Mouse (Mus musculus) hindbrain, embryonic 10.5 days (tissue): Measurements from ENCODE around the gene Car6. TPM values are rescaled to one million over a fixed set of nuclear protein-coding genes. Genes with fewer than 3 reads are reported as not detected.
A peak's percentile ranks its signal among the peaks of the same experiment; 100 is the strongest.

Experiments
- DNase-seq: peaks from one replicate; pipeline ENCODE4 v3.0.0-alpha.2; 2017; ENCODE audit warnings: low spot score
- H3K27ac ChIP-seq: fragments of 300-500 bp; sonication (generic); 2 replicates; pipeline ENCODE4 v1.5.1; 2016; ENCODE audit warnings: mild to moderate bottlenecking, moderate library complexity
- H3K27me3 ChIP-seq: fragments of 300-500 bp; sonication (generic); 2 replicates; pipeline ENCODE4 v1.6.1; 2016; ENCODE audit warnings: mild to moderate bottlenecking; ENCODE audit not compliant: poor library complexity, insufficient read depth, severe bottlenecking
- H3K36me3 ChIP-seq: fragments of 300-500 bp; sonication (generic); 2 replicates; pipeline ENCODE4 v1.6.1; 2016; ENCODE audit warnings: mild to moderate bottlenecking, moderate library complexity
- H3K4me1 ChIP-seq: fragments of 300-500 bp; sonication (generic); replicated peaks from 2 replicates; pipeline ENCODE4 v1.6.1; 2016; ENCODE audit warnings: mild to moderate bottlenecking
- H3K4me3 ChIP-seq: fragments of 300-500 bp; sonication (generic); 2 replicates; pipeline ENCODE4 v1.5.1; 2016; ENCODE audit warnings: mild to moderate bottlenecking, moderate library complexity
- H3K9me3 ChIP-seq: fragments of 300-500 bp; sonication (generic); 2 replicates; pipeline ENCODE4 v1.6.1; 2016; ENCODE audit warnings: mild to moderate bottlenecking, moderate library complexity
- WGBS: fragments of 180-500 bp; shearing (Covaris S2); methylation state at CpG from one replicate; pipeline ENCODE4 v1.1.7; 2016; 5-methylcytosine and 5-hydroxymethylcytosine counted together
- polyA plus RNA-seq: library from polyadenylated mRNA; unstranded; fragments of >200 nt; fragmentation: Nextera tagmentation; extraction: Ambion mirVana; gene quantifications from 2 replicates; pipeline ENCODE4 v1.2.1, GENCODE M21; 2016

Gene Car6
- 0.14 TPM in 1 of 2 replicates, not detected in the other for polyA plus RNA-seq

DNA sequence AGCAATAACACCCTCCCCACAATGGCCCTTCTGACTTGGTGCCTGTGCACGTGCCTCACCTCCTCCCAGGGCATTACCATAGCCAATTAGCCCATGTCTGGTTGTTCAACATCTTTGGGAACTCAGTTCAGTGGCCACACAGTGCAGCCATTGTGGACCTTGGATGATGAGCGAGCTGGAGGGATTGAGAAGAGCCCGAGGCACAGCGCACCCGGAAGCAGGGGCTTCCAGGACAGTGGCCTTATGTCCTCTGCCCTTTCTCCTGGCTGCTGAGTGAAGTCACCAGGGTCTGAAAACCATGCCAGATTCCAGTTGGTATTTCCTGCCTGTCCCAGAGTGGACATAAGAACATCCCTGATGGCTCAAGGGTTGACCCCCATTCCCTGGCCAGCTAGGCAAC is at the start of gene Car6:
Gene Car6 (minus strand): TSS at position 101 of the 400 bp plus-strand sequence.
- Histone ChIP-seq H3K9me3 (no peaks in the 10 kb centered on the region), H3K4me3 (no peak within 1 kb of the TSS), H3K4me1 (peaks cover 13% of the 10 kb centered on the region), H3K27me3 (no peaks in the 10 kb centered on the region), H3K27ac (no peak within 1 kb of the TSS), H3K36me3 (no peaks in the 10 kb centered on the region)
- 78% methylated on average over 5 of the region's 5 CpGs for WGBS
- DNase-seq, result no peak

DNA sequence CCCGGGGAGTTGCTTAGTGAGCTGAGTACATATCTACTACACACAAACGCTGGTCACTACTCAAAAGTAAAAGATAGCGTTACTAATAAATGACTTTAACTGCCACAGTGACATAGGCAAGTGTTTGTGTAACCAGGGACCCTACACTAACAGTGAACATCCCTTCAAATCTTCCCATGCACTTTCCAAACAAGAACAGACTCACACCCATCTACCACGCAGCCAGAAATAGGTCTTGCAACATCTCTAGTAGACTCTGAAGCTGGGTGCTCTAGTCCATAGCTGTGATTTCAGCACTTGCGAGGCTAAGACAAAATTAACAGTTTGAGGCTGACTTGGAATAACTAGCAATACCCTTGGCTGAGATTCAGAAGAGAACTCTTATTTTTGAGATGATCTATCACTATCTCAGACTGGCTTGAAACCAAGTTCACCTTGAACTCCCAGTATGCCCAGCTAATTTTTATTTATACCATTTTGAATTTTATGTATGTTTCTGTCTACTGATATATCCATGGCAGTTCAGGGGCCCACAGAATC is 48.7 kb upstream of the Car6 start:
- peaks cover 94% of the 10 kb centered on the region for H3K36me3 ChIP-seq
- H3K4me1 ChIP-seq, result peaks cover 11% of the 10 kb centered on the region
- H3K4me3 ChIP-seq, result no peak overlapping the region
- no peak overlapping the region for H3K27ac ChIP-seq
- H3K27me3 ChIP-seq, result no peaks in the 10 kb centered on the region
- WGBS, result 86% methylated on average over 5 of the region's 5 CpGs
- DNase-seq, result no peak
- H3K9me3 ChIP-seq, result no peaks in the 10 kb centered on the region

DNA sequence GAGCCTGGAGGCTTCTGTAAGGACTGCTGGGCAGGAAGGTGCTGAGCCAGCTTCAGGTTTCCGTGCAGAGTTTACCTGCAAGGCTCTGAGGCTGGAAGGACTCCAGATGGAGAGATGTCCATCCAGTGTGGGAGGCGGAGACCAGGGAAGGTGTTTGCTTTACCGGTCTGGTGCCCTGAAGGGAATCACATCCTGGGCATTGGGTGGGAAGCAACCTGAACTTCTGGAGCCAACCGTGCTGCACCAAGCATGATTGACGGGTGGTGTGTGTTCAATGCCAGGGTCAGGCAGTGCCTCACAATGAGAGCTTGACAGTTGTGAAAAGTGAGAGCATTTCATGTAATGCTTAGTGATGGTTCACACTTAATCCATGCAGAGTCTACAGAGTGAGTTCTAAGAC is 47.8 kb upstream of the Car6 start:
- Histone ChIP-seq H3K36me3 (peaks cover 96% of the 10 kb centered on the region), H3K27me3 (no peaks in the 10 kb centered on the region), H3K9me3 (no peaks in the 10 kb centered on the region), H3K4me3 (no peak overlapping the region), H3K27ac (no peak overlapping the region), H3K4me1 (peaks cover 11% of the 10 kb centered on the region)
- no peak for DNase-seq
- WGBS, result 85% methylated on average over 5 of the region's 5 CpGs

DNA sequence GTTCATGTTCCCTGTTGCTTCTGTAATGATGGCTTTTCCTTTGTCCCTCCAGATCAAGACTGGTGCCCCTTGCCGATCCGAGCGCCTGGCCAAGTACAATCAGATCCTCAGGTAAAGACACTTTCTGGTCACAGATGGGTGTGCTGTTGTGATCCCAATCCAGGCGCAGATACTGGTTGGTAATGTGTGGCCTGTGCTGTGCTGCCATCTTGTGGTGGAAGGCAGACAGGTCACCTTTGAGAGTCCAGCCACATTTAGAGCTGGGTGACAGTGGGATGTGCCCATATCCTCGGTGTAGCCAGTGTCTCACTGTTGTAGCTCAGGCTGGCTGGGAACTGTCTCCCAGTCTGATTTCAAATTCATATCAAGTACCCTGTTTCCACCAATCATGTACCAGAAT is 46.9 kb upstream of the Car6 start:
- DNase-seq, result peak; percentile 70
- Histone ChIP-seq H3K36me3 (peaks cover 98% of the 10 kb centered on the region), H3K27ac (no peak overlapping the region), H3K4me3 (no peak overlapping the region), H3K9me3 (no peaks in the 10 kb centered on the region), H3K4me1 (peaks cover 12% of the 10 kb centered on the region), H3K27me3 (no peaks in the 10 kb centered on the region)
- 76% methylated on average over 5 of the region's 5 CpGs for WGBS

DNA sequence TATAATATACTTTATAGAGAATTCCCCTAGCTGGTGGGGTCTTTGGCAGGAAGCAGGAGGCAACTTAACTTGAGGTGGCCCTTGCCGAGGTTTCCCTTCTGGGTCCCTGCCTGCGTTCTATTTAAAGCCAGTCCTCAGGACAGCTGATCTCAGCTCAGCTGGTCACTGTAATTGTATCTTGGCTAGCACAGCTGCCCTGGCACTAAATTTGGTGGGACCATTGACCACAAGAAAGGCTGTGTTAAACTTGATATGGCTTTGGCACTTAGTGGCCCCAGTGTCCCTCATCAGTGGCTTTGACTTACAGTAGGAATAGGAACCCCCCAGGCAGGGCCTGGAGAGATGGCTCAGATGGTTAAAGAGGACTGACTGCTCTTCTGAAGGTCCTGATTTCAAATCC is 44.7 kb upstream of the Car6 start:
- Histone ChIP-seq H3K4me1 (peaks cover 28% of the 10 kb centered on the region), H3K4me3 (no peak overlapping the region), H3K27me3 (no peaks in the 10 kb centered on the region), H3K36me3 (peaks cover 100% of the 10 kb centered on the region), H3K9me3 (no peaks in the 10 kb centered on the region), H3K27ac (no peak overlapping the region)
- DNase-seq, result no peak
- 76% methylated on average over 2 of the region's 2 CpGs for WGBS

DNA sequence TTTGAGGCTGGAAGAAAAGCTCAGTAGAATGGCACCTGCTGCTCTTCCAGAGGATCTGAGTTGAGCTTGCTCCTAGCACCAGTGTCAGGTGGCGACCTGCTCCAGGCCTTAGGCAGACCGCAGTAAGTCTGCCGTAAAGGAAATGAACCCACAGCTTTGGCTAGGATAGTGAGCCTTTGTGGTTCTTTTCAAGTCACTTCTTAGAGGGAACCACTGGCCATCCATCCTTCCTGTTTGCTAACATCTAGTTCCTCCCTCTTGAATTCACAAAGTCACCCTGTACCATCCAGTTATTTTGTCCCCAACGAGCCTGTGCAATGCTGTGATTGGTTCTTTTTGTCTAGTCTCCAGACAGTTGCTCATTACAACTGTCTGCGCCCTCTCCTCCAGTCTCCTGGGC is 41.6 kb upstream of the Car6 start:
- Histone ChIP-seq H3K9me3 (no peaks in the 10 kb centered on the region), H3K27ac (no peak overlapping the region), H3K4me1 (peaks cover 45% of the 10 kb centered on the region), H3K27me3 (no peaks in the 10 kb centered on the region), H3K36me3 (peaks cover 91% of the 10 kb centered on the region), H3K4me3 (no peak overlapping the region)
- 86% methylated on average over 5 of the region's 5 CpGs for WGBS
- DNase-seq, result no peak

DNA sequence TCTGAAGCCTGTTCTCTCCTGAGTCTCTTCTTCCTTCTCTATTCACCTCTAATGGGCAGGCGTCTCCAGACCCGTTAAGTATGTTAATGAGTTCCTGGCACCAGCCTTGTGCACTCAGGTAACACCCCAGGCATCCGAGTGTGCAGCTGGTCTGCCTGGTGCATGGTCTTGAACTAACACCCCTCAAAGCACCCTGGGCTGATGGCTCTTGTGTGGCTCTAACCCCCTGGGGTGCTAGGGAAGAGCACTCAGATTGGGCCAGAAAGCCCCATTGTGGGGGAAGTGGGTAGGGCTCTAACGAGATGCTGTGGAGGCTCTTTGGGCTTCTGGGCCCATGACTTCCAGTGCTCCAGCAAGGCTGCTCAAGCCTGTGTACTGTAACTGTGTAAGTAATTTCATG is 40.6 kb upstream of the Car6 start:
- H3K36me3 ChIP-seq, result peaks cover 80% of the 10 kb centered on the region
- no peaks in the 10 kb centered on the region for H3K27me3 ChIP-seq
- peak overlapping the region; percentile 6; the same call in 1 of the 2 replicates for H3K27ac ChIP-seq

DNA sequence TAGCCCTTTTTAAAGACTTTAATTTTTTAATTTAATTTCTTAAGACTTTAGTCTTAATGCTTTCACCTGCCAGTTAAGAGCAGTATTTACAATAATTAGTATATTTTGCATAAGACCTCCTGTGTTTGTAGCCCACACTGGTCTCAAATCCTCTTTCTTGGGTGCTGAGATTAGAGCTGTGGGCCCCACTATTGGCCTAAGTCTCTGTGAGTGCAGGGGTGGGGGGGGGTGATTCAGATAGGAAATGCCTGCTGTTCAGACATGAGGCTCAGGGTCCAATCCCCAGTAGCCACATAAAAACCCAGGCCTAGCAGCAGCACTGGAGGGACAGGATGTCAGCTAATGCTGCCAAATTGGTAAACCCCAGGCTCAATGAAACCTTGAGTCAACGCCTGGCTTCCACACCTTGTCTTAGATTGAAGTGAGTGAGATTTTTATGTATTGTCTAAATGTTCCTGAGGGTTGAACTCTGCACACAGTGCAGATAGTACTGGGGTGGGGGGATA is 39.3 kb upstream of the Car6 start:
- WGBS, result 85% methylated on average over 1 of the region's 1 CpGs
- H3K4me1 ChIP-seq, result peaks cover 54% of the 10 kb centered on the region
- H3K4me3 ChIP-seq, result peak overlapping the region; percentile 92
- no peak for DNase-seq
- no peaks in the 10 kb centered on the region for H3K9me3 ChIP-seq
- no peaks in the 10 kb centered on the region for H3K27me3 ChIP-seq
- 0 out of 2 replicates have a peak overlapping the region, but pooled peaks have one; percentile 13 for H3K27ac ChIP-seq
- H3K36me3 ChIP-seq, result peaks cover 68% of the 10 kb centered on the region

More for the DNA sequence above, 40.6 kb upstream of the Car6 start:
- DNase-seq, result no peak
- no peaks in the 10 kb centered on the region for H3K9me3 ChIP-seq
- 77% methylated on average over 4 of the region's 4 CpGs for WGBS
- H3K4me1 ChIP-seq, result peaks cover 45% of the 10 kb centered on the region
- no peak overlapping the region; the same call in 1 of the 2 replicates for H3K4me3 ChIP-seq

DNA sequence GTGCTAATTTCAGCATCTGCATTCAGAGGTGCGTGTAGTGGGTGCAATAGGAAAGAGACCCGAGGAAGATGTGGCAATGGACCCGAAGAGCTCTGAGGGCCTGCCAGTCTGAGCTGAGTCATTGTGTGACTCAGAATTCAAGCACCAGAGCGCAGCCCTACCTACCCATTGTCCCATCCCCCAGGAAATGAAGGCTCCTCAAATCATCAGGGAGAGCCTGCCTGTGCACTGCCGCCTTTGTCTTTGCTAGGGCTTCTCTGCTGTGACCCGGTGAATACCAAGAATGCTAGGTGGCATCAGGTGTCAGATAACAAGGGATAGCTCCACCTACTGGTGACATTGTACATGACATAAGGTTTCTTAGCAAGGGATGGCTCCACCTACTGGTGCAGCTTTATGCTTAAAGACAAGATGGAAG is 38.8 kb upstream of the Car6 start:
- H3K4me3 ChIP-seq, result peak overlapping the region; percentile 92
- H3K36me3 ChIP-seq, result peaks cover 63% of the 10 kb centered on the region
- 6% methylated on average over 6 of the region's 6 CpGs for WGBS
- peak overlapping the region; percentile 99 for H3K27ac ChIP-seq
- DNase-seq, result peak; percentile 83
- H3K9me3 ChIP-seq, result no peaks in the 10 kb centered on the region
- peaks cover 58% of the 10 kb centered on the region for H3K4me1 ChIP-seq
- H3K27me3 ChIP-seq, result no peaks in the 10 kb centered on the region

DNA sequence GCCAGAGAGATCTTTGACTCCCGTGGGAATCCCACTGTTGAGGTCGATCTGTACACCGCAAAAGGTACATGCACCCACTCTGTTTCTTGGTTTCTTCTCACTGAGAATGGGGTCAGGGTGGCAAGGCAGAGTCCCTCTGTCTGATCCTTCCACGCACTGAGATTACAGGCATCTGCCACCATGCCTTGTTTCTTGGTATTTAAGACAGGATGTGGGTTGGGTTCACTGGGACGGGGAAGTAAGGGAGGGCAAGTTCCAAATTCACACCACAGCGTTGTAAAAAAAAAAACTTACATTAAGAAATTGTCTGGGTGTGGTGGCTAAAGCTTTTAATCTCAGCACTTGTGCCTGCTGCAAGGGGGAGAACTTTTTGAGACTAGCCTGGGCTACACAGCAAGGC is 38.4 kb upstream of the Car6 start:
- H3K27ac ChIP-seq, result peak overlapping the region; percentile 99
- DNase-seq, result no peak
- H3K4me3 ChIP-seq, result peak overlapping the region; percentile 92
- H3K27me3 ChIP-seq, result no peaks in the 10 kb centered on the region
- H3K4me1 ChIP-seq, result peaks cover 63% of the 10 kb centered on the region
- peaks cover 58% of the 10 kb centered on the region for H3K36me3 ChIP-seq
- no peaks in the 10 kb centered on the region for H3K9me3 ChIP-seq
- WGBS, result 37% methylated on average over 6 of the region's 6 CpGs

DNA sequence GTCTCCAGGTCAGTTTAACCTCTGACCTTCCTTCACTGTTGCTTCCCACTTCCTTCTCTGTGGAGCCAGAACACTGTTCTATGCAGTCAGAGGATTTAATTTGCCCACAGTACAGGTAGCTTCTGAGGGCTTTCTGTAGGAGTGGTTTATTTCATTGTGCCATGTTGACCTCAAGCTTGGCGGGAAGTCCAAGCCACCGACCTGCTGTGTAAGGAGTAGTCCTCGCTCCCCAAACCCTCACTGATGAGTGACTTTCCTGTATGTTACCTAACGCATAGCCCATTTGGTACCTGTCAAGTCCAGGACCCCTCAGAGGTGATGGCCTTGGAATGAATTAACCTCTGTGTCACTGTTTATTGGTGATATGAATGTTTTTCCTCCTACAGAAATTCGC is 38.0 kb upstream of the Car6 start:
- Histone ChIP-seq H3K27ac (peak overlapping the region; percentile 99), H3K36me3 (peaks cover 54% of the 10 kb centered on the region), H3K4me3 (peak overlapping the region; percentile 92), H3K4me1 (peaks cover 67% of the 10 kb centered on the region), H3K9me3 (no peaks in the 10 kb centered on the region), H3K27me3 (no peaks in the 10 kb centered on the region)
- no peak for DNase-seq
- 24% methylated on average over 5 of the region's 5 CpGs for WGBS

DNA sequence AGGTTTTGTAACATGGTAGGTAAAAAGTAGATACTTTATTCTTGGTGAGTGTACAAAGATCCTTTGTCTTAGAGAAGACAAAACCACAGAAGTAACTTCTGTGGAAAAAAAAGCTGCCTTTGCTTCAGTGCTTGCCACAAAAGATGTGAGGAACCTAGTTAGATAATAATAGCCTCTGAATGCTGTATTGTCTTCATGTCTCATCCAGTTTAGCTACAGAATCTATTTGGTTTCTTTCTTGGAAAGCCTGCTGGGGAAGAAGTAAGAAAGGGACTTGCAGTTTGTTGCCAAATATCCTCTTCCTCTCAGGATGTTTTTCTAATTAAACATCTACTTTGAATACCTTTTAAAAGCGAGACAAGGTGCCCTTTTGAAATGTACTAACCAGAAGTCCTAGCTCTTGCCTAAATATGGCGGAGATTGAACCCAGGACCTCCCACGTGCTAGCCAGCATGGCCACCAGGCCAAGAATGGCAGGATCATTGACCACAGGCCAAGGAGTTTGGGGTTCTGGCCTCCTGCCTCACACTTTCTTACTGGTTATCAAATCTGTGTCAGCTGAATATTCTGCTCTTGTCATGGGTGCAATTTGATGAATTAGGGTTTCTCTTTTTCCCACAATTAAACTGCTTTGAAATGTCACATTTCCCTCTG is 37.4 kb upstream of the Car6 start:
- Histone ChIP-seq H3K4me3 (peak overlapping the region; percentile 92), H3K27me3 (no peaks in the 10 kb centered on the region), H3K4me1 (peaks cover 67% of the 10 kb centered on the region), H3K9me3 (no peaks in the 10 kb centered on the region), H3K27ac (peak overlapping the region; percentile 99), H3K36me3 (peaks cover 49% of the 10 kb centered on the region)
- no peak for DNase-seq
- 1% methylated on average over 3 of the region's 3 CpGs for WGBS

DNA sequence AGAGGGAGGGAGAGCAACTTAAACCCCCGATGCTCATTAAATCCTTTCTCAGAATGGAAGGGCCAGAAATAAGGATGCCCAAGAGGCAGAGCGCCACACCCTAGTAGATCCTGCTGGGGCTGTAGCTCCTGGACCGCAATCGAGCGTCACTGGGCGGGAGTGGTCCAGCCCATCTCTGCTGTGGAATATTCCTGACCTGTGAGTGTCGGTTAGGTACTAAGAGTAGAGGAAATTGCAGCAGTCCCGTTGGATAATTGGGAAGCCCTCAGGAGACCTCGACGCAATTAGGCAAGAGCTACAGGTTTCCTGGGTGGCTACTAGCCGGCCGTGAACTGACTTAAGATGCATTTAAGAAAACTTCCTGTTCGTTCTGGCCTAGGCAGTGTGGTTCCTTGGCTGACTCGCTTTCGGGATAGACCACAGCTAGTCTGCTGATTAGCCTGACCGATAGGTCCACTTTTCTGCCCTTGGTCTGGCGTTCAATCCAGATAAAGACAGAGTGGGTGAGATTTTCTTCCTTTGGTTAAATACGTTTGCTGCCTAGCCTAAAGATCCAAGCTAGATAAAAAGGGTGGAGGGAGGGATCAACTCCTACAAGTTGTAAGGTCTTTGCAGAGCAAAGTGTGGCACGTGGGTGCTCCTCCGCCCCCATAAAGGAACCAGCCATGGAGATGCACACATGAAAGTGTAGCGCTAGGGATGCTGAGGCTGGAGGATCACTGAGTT is 36.7 kb upstream of the Car6 start:
- no peak for DNase-seq
- Histone ChIP-seq H3K27me3 (no peaks in the 10 kb centered on the region), H3K4me3 (peak overlapping the region; percentile 92), H3K36me3 (peaks cover 41% of the 10 kb centered on the region), H3K4me1 (peaks cover 64% of the 10 kb centered on the region), H3K27ac (peak overlapping the region; percentile 99), H3K9me3 (no peaks in the 10 kb centered on the region)
- WGBS, result under 1% methylated on average over 21 of the region's 21 CpGs
